Mouse (Mus musculus) urinary bladder, postnatal 0 days (tissue): ENCODE measurements around the gene Tbc1d10a. TPM values are rescaled to one million over a fixed set of nuclear protein-coding genes. Genes with fewer than 3 reads are reported as not detected.

Experiments
- microRNA-seq: library from miRNA; unstranded; fragments of <30 nt; microRNA quantifications from one replicate; pipeline ENCODE4, GENCODE M21; 2016
- polyA plus RNA-seq: library from polyadenylated mRNA; unstranded; fragments of >200 nt; fragmentation: Nextera tagmentation; extraction: Ambion mirVana; gene quantifications from 2 replicates; pipeline ENCODE4 v1.2.1, GENCODE M21; 2015

Gene Tbc1d10a
- 53.0 and 58.9 TPM in 2 replicates for polyA plus RNA-seq

DNA sequence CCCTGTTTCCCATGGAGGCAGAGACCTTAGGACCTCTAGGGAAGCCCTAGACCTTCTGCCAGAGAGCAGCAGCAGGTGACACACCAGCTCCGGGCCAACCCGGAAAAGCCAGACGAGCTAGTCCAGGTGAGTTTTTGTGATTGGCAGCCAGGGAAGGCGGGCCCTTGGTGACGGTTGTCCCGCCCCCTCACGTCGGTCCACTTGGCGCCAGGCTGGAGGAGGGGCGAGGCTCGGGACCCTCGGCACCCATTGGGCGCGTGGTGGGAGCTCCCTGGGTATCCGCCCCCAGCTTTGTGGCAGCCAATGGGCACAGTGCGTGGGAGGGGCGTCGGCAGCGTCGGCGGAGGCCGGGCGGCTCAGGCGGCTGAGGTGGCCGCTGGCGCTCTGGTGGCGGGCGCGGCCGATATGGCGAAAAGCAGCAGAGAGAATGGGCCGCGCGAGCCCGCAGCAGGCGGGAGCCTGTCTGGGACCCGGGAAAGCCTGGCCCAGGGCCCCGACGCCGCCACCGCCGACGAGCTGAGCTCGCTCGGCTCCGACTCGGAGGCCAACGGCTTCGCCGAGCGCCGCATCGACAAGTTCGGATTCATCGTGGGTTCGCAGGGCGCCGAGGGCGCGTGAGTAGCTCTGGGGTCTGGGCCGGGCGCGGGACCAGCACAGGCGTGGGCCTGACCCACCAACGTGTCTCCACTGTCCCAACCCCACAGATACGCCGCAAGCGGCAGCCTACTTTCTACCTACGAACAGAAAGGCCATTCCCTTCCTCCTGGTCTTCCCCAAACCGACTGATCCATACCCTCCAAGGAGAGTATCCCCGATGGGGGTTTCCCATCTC lies at the start of gene Tbc1d10a:
Gene Tbc1d10a, plus strand, starts transcription at position 304 of the 832 bp plus-strand sequence.

GRCm38 (mm10) chr11:4159808-4160708 lies 26.5 kb upstream of the Tbc1d10a start, which contains the start of the genes Ccdc157 and Sf3a1:
Gene Ccdc157, minus strand, starts transcription at chr11:4160293.
Gene Sf3a1, plus strand, starts transcription at chr11:4160350.

GRCm38 (mm10) chr11:4217914-4218629 lies 31.5 kb downstream of the Tbc1d10a start, which contains the start of gene Castor1:
Gene Castor1, plus strand, starts transcription at chr11:4218225.

DNA sequence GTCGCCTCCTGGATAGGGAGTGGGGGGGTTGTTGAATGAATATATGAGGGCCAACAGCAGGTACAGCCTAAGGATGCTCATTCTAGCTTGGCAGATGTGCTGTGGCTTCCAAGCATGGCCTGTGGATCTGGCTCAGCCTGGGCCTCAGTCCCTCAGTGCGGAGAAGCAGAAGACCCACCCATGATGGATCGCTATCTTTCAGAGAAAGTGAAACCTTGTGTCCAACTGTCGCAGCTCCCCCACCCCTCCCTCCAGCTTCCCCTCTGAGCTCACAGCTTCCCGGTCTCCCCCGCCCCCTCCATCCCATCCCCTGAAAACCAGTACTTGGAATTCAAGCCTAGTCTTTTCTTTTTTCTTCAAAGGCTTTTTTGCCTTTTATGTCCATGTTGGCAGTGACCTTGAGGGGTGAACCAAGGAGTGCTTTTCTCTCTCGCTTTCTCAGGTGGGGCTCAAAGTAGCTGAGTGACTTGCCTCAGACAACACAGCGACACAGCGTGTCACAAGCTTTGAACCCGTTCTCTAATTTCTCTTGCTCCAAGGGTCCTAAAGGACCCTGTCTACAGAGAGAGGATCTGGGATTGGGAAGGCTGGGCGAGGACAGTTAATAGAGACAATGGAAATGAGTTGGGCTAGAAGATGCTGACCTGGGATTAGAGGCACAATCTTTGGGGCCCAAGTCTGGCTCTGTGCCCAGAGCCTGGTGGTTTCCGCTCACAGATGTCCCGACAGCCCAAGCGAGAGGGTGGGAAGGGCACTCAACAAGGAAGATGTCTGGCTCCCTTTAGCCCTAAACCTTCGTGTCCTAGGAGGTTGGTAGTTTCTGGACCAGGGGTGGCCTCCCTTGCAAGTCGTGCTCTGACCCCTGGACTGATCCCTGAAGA lies 49.3 kb downstream of the Tbc1d10a start, which contains the start of gene Osm:
Gene Osm, plus strand, starts transcription at position 756 of the 881 bp plus-strand sequence.

GRCm38 (mm10) chr11:4256846-4257607 lies 70.4 kb downstream of the Tbc1d10a start, which contains the start of gene Lif:
Gene Lif, plus strand, starts transcription at chr11:4257557.

Small RNA genes lying within 50 kb of the gene (microRNA-seq; reads per million reads assigned to microRNA genes)
- gene Mir3060: 2.2 reads per million

Other genes with a start within 250 kb of the Tbc1d10a start
- gene Pes1, start 222.8 kb upstream of the Tbc1d10a start, polyA plus RNA-seq: 41.3 and 45.1 TPM in 2 replicates
- gene 4930556J24Rik, start 210.0 kb upstream of the Tbc1d10a start, polyA plus RNA-seq: not detected in 2 replicates
- gene Gal3st1, start 203.2 kb upstream of the Tbc1d10a start, polyA plus RNA-seq: 2.4 TPM in 2 replicates
- not detected in 2 replicates for gene Sec14l4, start 155.3 kb upstream of the Tbc1d10a start, polyA plus RNA-seq
- gene Sec14l3, start 121.9 kb upstream of the Tbc1d10a start, polyA plus RNA-seq: not detected in 2 replicates
- gene Mtfp1, start 91.3 kb upstream of the Tbc1d10a start, polyA plus RNA-seq: 2.1 and 3.4 TPM in 2 replicates
- gene Sec14l2, start 63.4 kb upstream of the Tbc1d10a start, polyA plus RNA-seq: 0.33 and 0.43 TPM in 2 replicates
- 23.6 and 26.4 TPM in 2 replicates for gene Rnf215, start 51.6 kb upstream of the Tbc1d10a start, polyA plus RNA-seq
- 3.2 and 3.5 TPM in 2 replicates for gene Ccdc157, start 26.5 kb upstream of the Tbc1d10a start, polyA plus RNA-seq
- 15.5 and 20.5 TPM in 2 replicates for gene Sf3a1, start 26.4 kb upstream of the Tbc1d10a start, polyA plus RNA-seq
- 16.8 and 18.0 TPM in 2 replicates for gene Castor1, start 31.4 kb downstream of the Tbc1d10a start, polyA plus RNA-seq
- gene Osm, start 49.6 kb downstream of the Tbc1d10a start, polyA plus RNA-seq: 0.28 and 10.3 TPM in 2 replicates
- gene Lif, start 70.8 kb downstream of the Tbc1d10a start, polyA plus RNA-seq: 2.8 and 3.0 TPM in 2 replicates